In the genomic region with DNA sequence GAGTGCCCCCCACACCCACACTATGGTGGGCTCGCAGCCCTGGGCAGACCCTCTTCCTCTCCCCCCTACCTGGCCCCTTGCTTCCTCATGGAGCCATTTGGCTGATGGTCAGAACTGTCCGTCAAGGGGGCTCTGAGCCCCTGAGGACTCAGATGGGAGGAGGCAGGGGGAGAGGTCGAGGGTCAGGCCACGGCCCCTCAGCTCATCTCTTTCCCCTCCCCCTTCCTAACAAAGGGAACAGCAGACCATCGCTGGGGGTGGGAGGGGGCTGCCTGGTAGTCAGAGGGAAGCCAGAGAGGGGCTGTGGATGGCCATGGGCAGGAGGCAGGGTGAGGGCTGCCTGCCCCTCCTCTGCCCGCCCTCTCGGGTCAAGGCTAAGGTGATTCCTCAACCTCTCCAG, we compare ENCODE assay signal across 12 mouse cellular contexts. TPM values are rescaled to one million over a fixed set of nuclear protein-coding genes. Genes with fewer than 3 reads are reported as not detected.
DNase-seq lines count a peak whose midpoint lies in the region; ATAC-seq and TF ChIP-seq lines count a peak whose summit lies in the region.
"Had no signal": no experiment of that assay in that cellular context is flagged by ENCODE, and none has a peak within 500 bp of the region (broad histone marks: within the 10 kb centered on the region; RNA-seq: fewer than 3 reads in every experiment).

No protein-coding gene starts in this region.

- H3K27ac ChIP-seq in embryonic facial prominence, embryonic 14.5 days (replicated peaks; ENCODE audit: low read depth, low read length), result no peak overlapping the region
- peak overlapping the region; percentile 76 for H3K27ac ChIP-seq in hindbrain, embryonic 16.5 days (ENCODE audit: low read depth, low read length)
- H3K27ac ChIP-seq in midbrain, postnatal 0 days (ENCODE audit: low read depth, low read length), result peak overlapping the region; percentile 70

- H3K36me3 ChIP-seq in embryonic facial prominence, embryonic 14.5 days (ENCODE audit: control insufficient read depth, insufficient read depth, low read length), result no peaks in the 10 kb centered on the region
- H3K36me3 ChIP-seq in hindbrain, embryonic 16.5 days (ENCODE audit: control insufficient read depth, insufficient read depth, low read length), result no peaks in the 10 kb centered on the region
- no peaks in the 10 kb centered on the region for H3K36me3 ChIP-seq in midbrain, postnatal 0 days (ENCODE audit: insufficient read depth, low read length)
- H3K36me3 ChIP-seq: G1E had no signal

- peak; percentile 86 for DNase-seq in embryo, embryonic 10 days (ENCODE audit: low spot score)
- DNase-seq in embryonic facial prominence, embryonic 14.5 days (ENCODE audit: low spot score), result peak; percentile 53
- no peak for DNase-seq in midbrain, postnatal 0 days (ENCODE audit: low spot score)
- no peak for DNase-seq in lung, postnatal 10 days
- DNase-seq in layer of hippocampus, adult 8-10 months (ENCODE audit: low spot score in 2 of 2), result no peak
- DNase-seq in right cerebral cortex, postnatal 14 days, result no peak
- no peak for DNase-seq in thymus, postnatal 10 days (ENCODE audit: low spot score in 2 of 2)
- DNase-seq: liver, postnatal 0 days; right cerebral cortex, postnatal 4 days had no signal

- H3K9ac ChIP-seq in embryonic facial prominence, embryonic 14.5 days (ENCODE audit: low read depth, low read length), result no peak overlapping the region
- H3K9ac ChIP-seq in hindbrain, embryonic 16.5 days (ENCODE audit: low read depth, low read length), result peak overlapping the region; percentile 52
- H3K9ac ChIP-seq in midbrain, postnatal 0 days (replicated peaks; ENCODE audit: low read length, poor library complexity, severe bottlenecking), result peak overlapping the region; percentile 37
- H3K9ac ChIP-seq: liver, postnatal 0 days had no signal

- H3K9me3 ChIP-seq in embryonic facial prominence, embryonic 14.5 days (ENCODE audit: control insufficient read depth, low read length), result no peaks in the 10 kb centered on the region
- H3K9me3 ChIP-seq in hindbrain, embryonic 16.5 days (ENCODE audit: control insufficient read depth, low read length), result no peaks in the 10 kb centered on the region
- H3K9me3 ChIP-seq in midbrain, postnatal 0 days (ENCODE audit: low read length), result no peaks in the 10 kb centered on the region
- H3K9me3 ChIP-seq: G1E had no signal

- H3K4me2 ChIP-seq in embryonic facial prominence, embryonic 14.5 days (ENCODE audit: low read depth, low read length), result no peak overlapping the region
- peak overlapping the region; percentile 34 for H3K4me2 ChIP-seq in hindbrain, embryonic 16.5 days (ENCODE audit: low read length)
- H3K4me2 ChIP-seq in midbrain, postnatal 0 days (ENCODE audit: low read depth, low read length, poor library complexity, severe bottlenecking), result peak overlapping the region; percentile 37

- ATAC-seq in embryonic facial prominence, embryonic 14.5 days (ENCODE audit: low read depth), result peak; percentile 64; the same call in 1 of the 2 replicates
- ATAC-seq in hindbrain, embryonic 16.5 days, result no peak
- ATAC-seq in midbrain, postnatal 0 days (ENCODE audit: low FRiP score), result 0 out of 2 replicates have a peak, but pooled peaks have one; percentile 2
- ATAC-seq: inflammation-experienced regulatory T-cells, adult 6 months; liver, postnatal 0 days had no signal

- no peak for TF ChIP-seq CTCF in midbrain, postnatal 0 days (IDR thresholded peaks at IDR 0.05)

- 8% methylated on average over 7 of the region's 7 CpGs for WGBS in embryonic facial prominence, embryonic 14.5 days
- 2% methylated on average over 7 of the region's 7 CpGs for WGBS in hindbrain, embryonic 16.5 days
- WGBS in midbrain, postnatal 0 days, result 1% methylated on average over 7 of the region's 7 CpGs

- H3K4me1 ChIP-seq in embryonic facial prominence, embryonic 14.5 days (ENCODE audit: control insufficient read depth, insufficient read depth, low read length), result peaks cover 16% of the 10 kb centered on the region
- H3K4me1 ChIP-seq in hindbrain, embryonic 16.5 days (ENCODE audit: control insufficient read depth, insufficient read depth, low read depth, low read length), result peaks cover 55% of the 10 kb centered on the region
- peaks cover 28% of the 10 kb centered on the region for H3K4me1 ChIP-seq in midbrain, postnatal 0 days (ENCODE audit: insufficient read depth, low read length)

- peaks cover 28% of the 10 kb centered on the region for H3K27me3 ChIP-seq in embryonic facial prominence, embryonic 14.5 days (replicated peaks; ENCODE audit: control insufficient read depth, insufficient read depth, low read length)
- H3K27me3 ChIP-seq in hindbrain, embryonic 16.5 days (replicated peaks; ENCODE audit: control insufficient read depth, insufficient read depth, low read length), result no peaks in the 10 kb centered on the region
- no peaks in the 10 kb centered on the region for H3K27me3 ChIP-seq in midbrain, postnatal 0 days (ENCODE audit: insufficient read depth, low read length)

- no peak overlapping the region for H3K4me3 ChIP-seq in embryonic facial prominence, embryonic 14.5 days (ENCODE audit: low read depth, low read length)
- no peak overlapping the region for H3K4me3 ChIP-seq in hindbrain, embryonic 16.5 days (ENCODE audit: low read length)
- H3K4me3 ChIP-seq in midbrain, postnatal 0 days (ENCODE audit: low read depth, low read length), result no peak overlapping the region

RNA-seq across cellular contexts. Expression of a gene that starts 28.5 kb away (rescaled TPM):
- 1.5 TPM in 2 replicates for polyA plus RNA-seq in embryonic facial prominence, embryonic 14.5 days (2014; fragmentation: Nextera tagmentation; extraction: Ambion mirVana)
- polyA plus RNA-seq in hindbrain, embryonic 16.5 days (2015; fragmentation: Nextera tagmentation; extraction: Ambion mirVana), result 19.8 and 28.7 TPM in 2 replicates
- total RNA-seq in midbrain, postnatal 0 days (2014; rRNA removed), result 7.6 and 9.0 TPM in 2 replicates
- polyA plus RNA-seq in midbrain, postnatal 0 days (2015; fragmentation: Nextera tagmentation; extraction: Ambion mirVana), result 28.9 and 35.9 TPM in 2 replicates
- 10 to 100 TPM in 3 of 4 experiments, 1 to 10 TPM in 1; 8.9 to 14.3 (median 11.7) TPM for total RNA-seq in layer of hippocampus, adult 8-10 months (2022)

Comparison
In these comparisons a context has a peak if more than half of its experiments do, and no peak if none do; other contexts are left out.
1. DNase-seq: peak in embryo, embryonic 10 days (single experiment) and embryonic facial prominence, embryonic 14.5 days (single experiment); none in midbrain, postnatal 0 days (single experiment), lung, postnatal 10 days (single experiment), layer of hippocampus, adult 8-10 months (0 of 2), right cerebral cortex, postnatal 14 days (single experiment) and thymus, postnatal 10 days (0 of 2).